Mouse (Mus musculus): ENCODE measurements at regions not wholly inside any gene's neighbourhood (a gene's known extent, or its start where the extent isn't known, plus 50 kb on each side); places are given as distances from the start of the nearest gene placed in this dataset.
"Not testable (repeated sequence)": the region's sequence is repeated elsewhere in the genome, so short reads cannot be mapped to it uniquely, and the experiment has no call there.

DNA sequence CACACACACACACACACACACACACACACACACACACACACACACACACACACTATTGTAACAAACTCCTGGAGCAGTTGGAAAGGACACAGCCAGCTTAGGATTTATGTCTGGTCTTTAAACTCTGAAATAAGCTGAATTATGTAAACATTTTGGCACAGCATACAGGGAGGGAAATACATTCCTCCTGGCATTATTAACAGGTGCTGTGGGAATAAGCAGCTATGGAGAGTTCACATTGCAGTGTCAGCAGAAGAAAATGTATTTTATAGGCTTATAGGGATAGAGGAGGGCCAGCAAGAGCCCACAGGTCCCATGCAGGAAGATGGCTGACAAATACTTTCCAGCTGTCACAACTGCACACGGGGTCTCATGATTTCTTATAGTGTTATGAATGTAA lies 100.8 kb upstream of the Arhgap20 start:
- DNase-seq (ENCODE audit: low spot score) = no peak

DNA sequence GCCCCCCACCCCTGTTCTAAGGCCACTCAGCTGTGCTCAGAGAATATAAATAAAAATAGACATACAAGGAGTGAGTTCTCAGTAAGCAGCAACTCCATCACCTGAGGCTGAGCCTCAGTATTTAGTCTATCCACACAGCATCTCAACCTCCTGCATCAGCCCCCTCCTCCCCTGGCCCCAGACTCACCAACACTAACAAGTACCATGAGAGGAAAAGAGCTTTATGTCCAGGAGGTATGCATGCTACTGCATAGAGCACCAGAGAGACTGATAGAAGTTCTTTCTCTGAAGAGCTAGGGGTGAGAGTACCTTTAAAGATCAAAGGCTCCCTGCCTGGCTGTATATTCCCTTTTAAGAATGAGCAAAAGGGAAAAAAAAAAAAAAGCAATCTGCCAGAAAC lies 100.3 kb upstream of the Arhgap20 start:
- DNase-seq (ENCODE audit: low spot score) = no peak

DNA sequence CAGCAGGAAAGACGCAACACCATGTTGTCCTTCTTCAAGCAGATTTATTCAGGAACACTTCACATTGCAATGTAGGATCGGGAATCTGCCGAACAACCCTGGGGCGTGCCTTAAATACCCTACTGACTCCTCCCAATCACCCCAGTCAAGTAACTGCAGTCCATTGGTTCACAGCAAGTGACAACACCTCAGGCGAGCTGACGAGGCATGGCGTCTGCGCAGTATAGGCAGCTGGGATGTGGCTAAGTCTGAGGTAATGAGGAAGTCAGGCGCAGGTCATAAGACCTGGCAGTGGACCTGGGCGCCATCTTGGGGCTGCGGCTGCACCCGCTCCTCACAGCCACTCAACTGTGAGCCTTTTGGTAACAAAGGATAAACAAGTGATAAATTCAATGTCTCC lies 96.2 kb upstream of the Arhgap20 start:
- DNase-seq (ENCODE audit: low spot score) = not testable (repeated sequence)

DNA sequence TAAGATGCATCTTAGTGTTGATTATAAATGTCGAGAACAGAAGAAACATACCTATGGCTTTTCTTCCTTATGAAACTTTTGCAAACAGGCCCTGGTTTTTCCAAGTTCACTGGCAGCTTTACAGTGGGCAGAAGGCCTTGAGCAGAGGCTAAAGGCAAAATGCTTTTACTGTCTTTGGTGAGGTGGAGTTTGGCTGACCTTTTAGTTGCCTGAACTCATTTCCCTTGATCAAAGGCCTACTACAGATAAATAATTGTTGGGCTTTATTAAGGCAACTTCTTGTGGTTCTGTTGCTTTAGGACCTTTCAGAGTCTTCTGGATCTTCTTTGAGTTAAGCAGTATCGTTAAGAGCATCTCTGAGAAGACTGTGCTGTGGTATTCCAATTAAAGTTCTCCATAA lies 94.6 kb upstream of the Arhgap20 start:
- DNase-seq (ENCODE audit: low spot score) = no peak

DNA sequence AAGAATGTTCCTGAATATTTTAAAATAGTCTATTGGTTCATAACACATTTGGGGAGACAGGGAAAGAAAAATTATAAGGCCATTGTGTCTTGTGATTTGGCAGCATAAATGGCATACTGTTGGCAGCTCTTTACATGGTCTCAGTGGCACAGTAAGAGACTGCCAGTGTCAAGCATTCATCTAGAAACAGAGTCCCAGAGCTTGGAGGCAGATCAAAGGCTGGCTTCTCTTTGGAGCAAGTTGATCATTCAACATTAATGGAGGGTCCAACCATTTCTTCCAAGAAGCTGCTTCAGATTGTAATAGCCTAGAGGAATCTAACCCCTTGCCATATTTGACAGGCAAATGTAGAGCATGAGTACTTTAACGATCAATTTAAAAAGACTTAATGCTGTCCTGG lies 78.6 kb upstream of the Arhgap20 start:
- DNase-seq (ENCODE audit: low spot score) = no peak

DNA sequence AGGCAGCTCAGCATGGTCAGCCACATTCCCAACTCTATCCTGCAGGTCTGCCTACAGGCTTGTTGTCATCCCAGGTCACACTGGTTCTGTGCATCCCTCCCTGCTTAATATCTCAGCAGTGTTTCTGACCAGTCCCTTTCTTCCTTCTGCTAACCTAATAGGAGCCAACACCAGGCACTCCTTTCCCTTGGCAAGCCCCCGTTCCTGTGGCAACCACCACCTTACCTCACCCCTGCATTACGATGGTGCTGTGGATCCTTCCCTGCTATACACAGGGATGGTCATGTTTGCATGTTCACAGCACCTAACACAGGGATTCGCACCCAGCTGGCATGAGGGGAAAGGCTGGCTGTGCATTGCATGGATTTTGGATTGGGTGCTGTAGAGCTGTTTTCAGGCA lies 50.8 kb upstream of the Arhgap20 start:
- no peak for DNase-seq (ENCODE audit: low spot score)
